Mouse (Mus musculus): ENCODE results near the gene Pagr1a. TPM values are rescaled to one million over a fixed set of nuclear protein-coding genes. Genes with fewer than 3 reads are reported as not detected.

The Pagr1a gene
- 19.7 TPM for polyA plus RNA-seq (2017; shearing (Covaris generic))

DNA sequence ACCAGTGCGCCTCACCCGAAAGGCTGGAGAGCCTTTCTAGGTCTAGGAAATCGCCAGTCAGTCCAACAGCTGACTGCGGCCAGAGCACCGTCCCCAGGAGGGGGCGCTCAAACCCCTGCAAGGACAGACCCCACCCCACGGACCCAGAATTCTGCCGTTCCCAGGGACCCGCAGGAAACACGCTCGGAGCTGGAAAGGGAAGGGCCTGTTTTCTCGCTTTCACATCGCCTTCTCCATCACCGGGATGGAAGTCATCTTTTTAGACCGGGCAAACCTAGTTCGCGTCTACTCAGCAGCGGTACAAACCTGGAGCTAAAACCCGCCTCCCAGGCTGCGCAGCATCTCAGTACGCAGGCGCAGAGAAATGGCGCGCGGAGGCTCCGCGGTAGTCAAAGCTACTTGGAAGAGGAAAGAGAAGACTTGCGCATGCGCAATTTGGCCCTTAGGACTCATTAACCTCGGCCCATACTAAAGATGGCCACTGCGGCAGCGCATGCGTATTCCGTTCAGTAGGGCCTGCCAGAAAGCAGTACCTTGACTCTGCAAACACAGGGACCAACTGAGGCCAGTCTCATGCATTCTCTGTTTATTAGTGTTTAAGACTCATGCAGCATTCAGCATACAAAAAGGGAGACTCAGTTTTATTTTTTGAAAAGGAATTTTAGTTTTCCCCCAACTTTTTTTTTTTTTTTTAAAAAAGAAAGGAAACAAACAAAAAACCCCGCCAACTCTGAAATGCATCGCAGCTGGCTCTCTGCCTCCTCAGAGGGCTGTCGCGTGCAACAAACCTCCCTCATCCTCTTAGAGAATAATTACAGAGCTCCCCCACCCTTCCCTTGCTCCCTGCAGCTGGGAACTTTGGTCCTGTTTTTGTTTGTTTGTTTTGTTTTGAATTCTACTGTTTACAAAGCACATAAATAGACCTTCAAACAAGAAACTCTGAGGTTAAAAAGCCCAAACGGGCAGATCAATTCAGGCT, at the start of gene Pagr1a:
TSS of gene Pagr1a (minus strand) at position 382 of the 979 bp plus-strand sequence.

DNA sequence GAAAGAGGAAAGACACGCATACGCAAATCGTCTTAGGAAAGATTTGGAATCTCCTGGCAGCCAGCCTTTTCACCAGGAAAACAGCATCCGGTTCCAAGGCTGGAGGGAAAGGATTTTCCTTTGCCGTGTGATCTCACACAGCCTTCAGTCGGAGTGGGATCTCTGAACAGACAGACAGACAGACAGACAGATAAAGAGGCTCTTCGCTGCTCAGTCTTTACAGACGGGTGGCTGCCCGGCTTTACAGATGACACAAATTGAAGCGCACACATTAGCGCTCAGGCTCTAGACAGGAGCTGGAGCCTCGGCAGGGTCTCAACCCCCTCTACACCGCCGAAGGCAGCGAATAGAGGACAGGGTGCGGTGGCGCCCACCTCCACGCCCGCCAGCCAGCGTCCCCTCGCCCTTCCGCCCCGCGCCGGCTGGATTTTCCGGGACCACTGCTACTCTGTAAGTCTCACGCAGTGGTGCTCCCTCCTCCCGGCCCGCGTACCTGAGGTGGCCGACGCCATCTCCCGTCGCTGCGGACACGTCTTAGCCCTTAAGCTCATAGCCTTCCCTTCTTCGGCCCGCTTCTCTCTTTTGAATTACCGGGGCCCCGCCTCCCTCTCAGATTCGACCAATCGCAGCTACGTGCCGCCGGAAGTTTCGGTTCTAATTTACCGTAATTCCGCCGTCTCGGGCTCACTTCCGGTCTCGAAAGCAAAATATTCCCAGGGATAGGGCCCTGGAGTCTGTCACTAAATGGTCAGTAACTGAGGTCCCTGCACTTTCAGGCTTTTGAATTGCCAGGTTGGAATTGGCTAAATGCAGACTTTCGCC, 24.9 kb upstream of the Pagr1a start, which contains the start of gene Kif22:
TSS of gene Kif22 (minus strand) at position 621 of the 822 bp plus-strand sequence.

DNA sequence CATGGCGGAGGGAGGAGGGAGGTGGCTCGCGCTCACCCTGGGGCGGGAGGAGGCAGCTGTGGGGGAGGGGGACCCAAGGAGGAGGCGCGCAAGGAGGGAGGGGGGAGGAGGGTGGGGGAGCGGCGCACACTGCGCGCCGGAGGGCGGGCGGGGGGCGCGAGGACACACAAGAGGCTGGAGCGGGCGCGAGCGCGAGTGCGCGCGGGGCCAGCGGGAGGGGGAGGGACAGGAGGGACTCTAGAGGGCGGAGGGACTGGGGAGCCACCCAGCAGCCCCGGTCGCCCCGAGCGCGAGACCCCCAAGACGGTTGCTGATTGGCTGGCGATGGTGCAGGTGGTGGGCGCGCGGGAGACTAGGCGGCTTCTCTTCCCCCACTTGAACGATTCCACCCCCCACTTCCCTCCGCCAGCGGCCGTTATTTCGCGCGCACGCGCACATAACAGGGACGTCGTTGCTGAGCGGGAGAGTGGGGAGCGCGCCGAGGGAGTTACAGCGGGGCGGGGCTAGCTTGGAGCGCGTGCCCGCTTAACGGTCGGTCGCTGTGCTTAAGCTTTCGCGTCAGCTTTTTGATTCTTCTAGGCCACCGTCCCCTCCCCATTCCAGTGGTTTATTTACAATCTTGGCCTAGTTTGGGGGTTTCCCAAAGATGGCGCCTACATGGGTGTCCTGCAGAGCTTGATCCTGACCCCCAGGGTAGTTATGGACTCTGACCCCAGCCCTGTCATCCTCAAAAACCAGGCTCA, 10.0 kb upstream of the Pagr1a start, which contains the start of gene Maz:
TSS of gene Maz (minus strand) at position 54 of the 743 bp plus-strand sequence.

DNA sequence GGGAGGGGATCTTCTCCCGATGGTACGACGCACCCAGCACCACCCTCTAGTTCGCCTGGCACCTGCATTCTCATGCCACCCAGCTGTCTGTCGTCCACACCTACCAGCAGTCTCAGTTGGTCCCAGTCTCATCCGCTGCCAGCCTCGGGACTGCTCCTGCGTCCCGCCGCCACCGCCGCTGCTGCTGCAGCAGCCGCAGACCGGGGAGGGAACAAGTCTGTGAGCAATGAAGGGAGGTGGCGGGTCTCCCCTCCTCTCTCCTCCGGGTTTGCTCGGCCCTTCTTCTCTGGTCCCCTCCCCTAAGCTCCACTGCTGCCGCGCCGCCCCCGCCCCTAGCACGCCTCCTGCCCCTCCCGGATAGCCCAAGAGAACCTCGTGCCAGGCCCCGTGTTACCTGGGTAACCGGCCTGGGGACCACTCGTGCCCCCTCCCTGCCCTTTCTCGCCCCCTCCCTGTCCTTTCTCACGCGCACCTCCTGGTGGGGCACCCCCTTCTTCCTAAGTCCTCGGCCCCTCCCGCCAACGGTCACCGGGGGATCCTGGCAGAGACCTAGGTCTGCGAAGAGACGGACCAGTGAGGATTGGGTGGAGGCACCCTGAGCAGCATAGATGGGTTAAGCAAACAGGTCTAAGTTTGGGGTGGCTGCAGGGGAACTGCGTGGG, 3.9 kb upstream of the Pagr1a start, which contains the start of the genes Gm42742 and Prrt2:
TSS of gene Gm42742 (minus strand) at position 197 of the 662 bp plus-strand sequence.
TSS of gene Prrt2 (minus strand) at position 311 of the 662 bp plus-strand sequence.

DNA sequence TGATC, 869 bp downstream of the Pagr1a start, which contains the start of gene Pagr1b:
TSS of gene Pagr1b (minus strand) at position 4 of the 5 bp plus-strand sequence.

DNA sequence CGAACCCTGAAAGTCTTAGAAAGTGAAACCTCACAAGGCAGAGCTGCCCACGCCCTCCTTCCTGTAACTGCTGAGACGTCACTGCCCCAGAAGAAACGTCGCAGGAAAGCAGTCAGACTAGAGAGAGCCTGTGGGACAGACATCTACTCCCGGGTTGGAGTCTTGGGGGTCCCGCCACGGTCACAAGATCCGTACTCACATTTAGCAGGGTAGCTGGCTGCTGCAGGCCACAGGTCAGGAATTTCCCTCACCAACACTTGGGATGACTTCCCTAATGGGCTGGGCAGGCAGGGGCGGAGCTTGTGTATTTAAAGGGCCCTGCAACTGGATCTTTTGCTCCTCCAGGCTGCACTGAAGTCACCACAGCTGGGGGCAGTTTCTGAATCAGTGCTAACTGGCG, 2.8 kb downstream of the Pagr1a start, which contains the start of gene Mvp:
TSS of gene Mvp (minus strand) at position 302 of the 400 bp plus-strand sequence.

GRCm38 (mm10) chr7:126975950-126976866, 40.9 kb downstream of the Pagr1a start, which contains the start of gene Cdiptos:
Gene Cdiptos (minus strand): TSS chr7:126976098.

DNA sequence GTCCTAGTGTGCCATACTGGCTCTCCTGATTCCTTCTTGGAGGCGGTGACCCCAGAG, 41.4 kb downstream of the Pagr1a start, which contains the start of gene Cdipt:
TSS of gene Cdipt (plus strand) at position 22 of the 57 bp plus-strand sequence.

Other genes starting within 250 kb of the Pagr1a start
- gene Ypel3, start 240.4 kb downstream of the Pagr1a start, polyA plus RNA-seq (2017; shearing (Covaris generic)): 370 TPM
- gene Tbx6, start 235.9 kb downstream of the Pagr1a start, polyA plus RNA-seq (2017; shearing (Covaris generic)): 2.2 TPM
- 384 TPM for gene Ppp4c, start 224.9 kb downstream of the Pagr1a start, polyA plus RNA-seq (2017; shearing (Covaris generic))
- not detected for gene Fam57b, start 219.7 kb downstream of the Pagr1a start, polyA plus RNA-seq (2017; shearing (Covaris generic))
- not detected for gene 4930451I11Rik, start 185.7 kb downstream of the Pagr1a start, polyA plus RNA-seq (2017; shearing (Covaris generic))
- not detected for gene Doc2a, start 169.9 kb downstream of the Pagr1a start, polyA plus RNA-seq (2017; shearing (Covaris generic))
- 8.3 TPM for gene Hirip3, start 155.4 kb downstream of the Pagr1a start, polyA plus RNA-seq (2017; shearing (Covaris generic))
- 51.8 TPM for gene Ino80e, start 155.0 kb downstream of the Pagr1a start, polyA plus RNA-seq (2017; shearing (Covaris generic))
- gene Taok2, start 132.6 kb downstream of the Pagr1a start, polyA plus RNA-seq (2017; shearing (Covaris generic)): 35.6 TPM
- gene Tmem219, start 94.4 kb downstream of the Pagr1a start, polyA plus RNA-seq (2017; shearing (Covaris generic)): 28.4 TPM
- gene Kctd13, start 88.5 kb downstream of the Pagr1a start, polyA plus RNA-seq (2017; shearing (Covaris generic)): 41.2 TPM
- not detected for gene Asphd1, start 67.8 kb downstream of the Pagr1a start, polyA plus RNA-seq (2017; shearing (Covaris generic))
- 0.82 TPM for gene Sez6l2, start 66.8 kb downstream of the Pagr1a start, polyA plus RNA-seq (2017; shearing (Covaris generic))
- gene Cdipt, start 41.4 kb downstream of the Pagr1a start, polyA plus RNA-seq (2017; shearing (Covaris generic)): 115 TPM
- gene Cdiptos, start 41.3 kb downstream of the Pagr1a start, polyA plus RNA-seq (2017; shearing (Covaris generic)): 0.45 TPM
- 61.2 TPM for gene Mvp, start 2.7 kb downstream of the Pagr1a start, polyA plus RNA-seq (2017; shearing (Covaris generic))
- not detected for gene Pagr1b, start 868 bp downstream of the Pagr1a start, polyA plus RNA-seq (2017; shearing (Covaris generic))
- gene Gm42742, start 3.7 kb upstream of the Pagr1a start, polyA plus RNA-seq (2017; shearing (Covaris generic)): 57.3 TPM
- 13.1 TPM for gene Prrt2, start 3.9 kb upstream of the Pagr1a start, polyA plus RNA-seq (2017; shearing (Covaris generic))
- gene Maz, start 9.7 kb upstream of the Pagr1a start, polyA plus RNA-seq (2017; shearing (Covaris generic)): 95.1 TPM
- gene Kif22, start 25.1 kb upstream of the Pagr1a start, polyA plus RNA-seq (2017; shearing (Covaris generic)): 2.9 TPM
- gene Zg16, start 70.0 kb upstream of the Pagr1a start, polyA plus RNA-seq (2017; shearing (Covaris generic)): not detected
- gene AI467606, start 74.0 kb upstream of the Pagr1a start, polyA plus RNA-seq (2017; shearing (Covaris generic)): 66.8 TPM
- gene Qprt, start 104.9 kb upstream of the Pagr1a start, polyA plus RNA-seq (2017; shearing (Covaris generic)): 9.2 TPM
- gene Spn, start 120.5 kb upstream of the Pagr1a start, polyA plus RNA-seq (2017; shearing (Covaris generic)): 49.7 TPM
- gene Cd2bp2, start 178.7 kb upstream of the Pagr1a start, polyA plus RNA-seq (2017; shearing (Covaris generic)): 55.9 TPM
- gene Tbc1d10b, start 191.1 kb upstream of the Pagr1a start, polyA plus RNA-seq (2017; shearing (Covaris generic)): 51.9 TPM
- gene Mylpf, start 191.5 kb upstream of the Pagr1a start, polyA plus RNA-seq (2017; shearing (Covaris generic)): 12.4 TPM
- 8.8 TPM for gene Zfp553, start 215.7 kb upstream of the Pagr1a start, polyA plus RNA-seq (2017; shearing (Covaris generic))
- 475 TPM for gene Sept1, start 215.8 kb upstream of the Pagr1a start, polyA plus RNA-seq (2017; shearing (Covaris generic))
- gene Zfp771, start 226.9 kb upstream of the Pagr1a start, polyA plus RNA-seq (2017; shearing (Covaris generic)): 7.5 TPM
- gene Dctpp1, start 243.4 kb upstream of the Pagr1a start, polyA plus RNA-seq (2017; shearing (Covaris generic)): 12.7 TPM